Mouse (Mus musculus) heart, postnatal 25 days (tissue): ENCODE measurements around the gene Scfd2. TPM values are rescaled to one million over a fixed set of nuclear protein-coding genes. Genes with fewer than 3 reads are reported as not detected.

ENCODE experiments used
- DNase-seq: peaks from one replicate; pipeline ENCODE4 v3.0.0; 2022; ENCODE audit warnings: low spot score
- intact Hi-C: fragments of 180-260 bp; cut with DNase I; formaldehyde crosslinking; loops from one replicate; pipeline ENCODE4 v1.15.1; 2025
- total RNA-seq, 2 experiments: library from RNA; stranded (reverse); gene quantifications; 2 replicates each; pipeline ENCODE4 v1.2.3; 2021

The Scfd2 gene
- total RNA-seq, 2 experiments from 2014 or later, result 11.4 to 12.9 TPM

GRCm38 (mm10) chr5:74387143-74387886, 144.2 kb downstream of the Scfd2 start:
- intact Hi-C loops, result loop anchor here (5.0 kb wide), 2 partner anchors 70 to 145 kb away; partner anchors contain the start of gene Scfd2
- peak; percentile 29 for DNase-seq

GRCm38 (mm10) chr5:74380045-74380444, 151.5 kb downstream of the Scfd2 start:
- DNase-seq, result no peak
- intact Hi-C loops, result no loop called here

- intact Hi-C loops, result no loop called here
- no peak for DNase-seq
Observed at GRCm38 (mm10) chr5:74366710-74367101, 164.9 kb downstream of the Scfd2 start.

- intact Hi-C loops, result no loop called here
- DNase-seq, result no peak
Observed at GRCm38 (mm10) chr5:74365984-74366709, 165.4 kb downstream of the Scfd2 start.

- intact Hi-C loops, result no loop called here
- no peak for DNase-seq
Observed at GRCm38 (mm10) chr5:74365408-74365807, 166.2 kb downstream of the Scfd2 start.

GRCm38 (mm10) chr5:74363296-74363695, 168.3 kb downstream of the Scfd2 start:
- intact Hi-C loops, result no loop called here
- no peak for DNase-seq

GRCm38 (mm10) chr5:74361531-74361930, 170.0 kb downstream of the Scfd2 start:
- DNase-seq, result peak; percentile 16
- intact Hi-C loops, result no loop called here

- intact Hi-C loops, result no loop called here
- no peak for DNase-seq
Observed at GRCm38 (mm10) chr5:74358033-74358432, 173.5 kb downstream of the Scfd2 start.

- no peak for DNase-seq
- intact Hi-C loops, result no loop called here
Observed at GRCm38 (mm10) chr5:74355416-74356177, 176.0 kb downstream of the Scfd2 start.

GRCm38 (mm10) chr5:74350909-74351308, 180.7 kb downstream of the Scfd2 start:
- intact Hi-C loops, result no loop called here

GRCm38 (mm10) chr5:74348079-74348870, 183.3 kb downstream of the Scfd2 start:
- intact Hi-C loops, result no loop called here
- DNase-seq, result no peak

More at GRCm38 (mm10) chr5:74350909-74351308, 180.7 kb downstream of the Scfd2 start:
- no peak for DNase-seq

GRCm38 (mm10) chr5:74343045-74343444, 188.5 kb downstream of the Scfd2 start:
- intact Hi-C loops, result no loop called here
- DNase-seq, result no peak

- DNase-seq, result no peak
- intact Hi-C loops, result no loop called here
Observed at GRCm38 (mm10) chr5:74342557-74342956, 189.0 kb downstream of the Scfd2 start.

GRCm38 (mm10) chr5:74337491-74337890, 194.1 kb downstream of the Scfd2 start:
- intact Hi-C loops, result no loop called here
- DNase-seq, result no peak

- no peak for DNase-seq
Observed at GRCm38 (mm10) chr5:74336780-74337179, 194.8 kb downstream of the Scfd2 start.

GRCm38 (mm10) chr5:74333258-74333657, 198.3 kb downstream of the Scfd2 start:
- intact Hi-C loops, result no loop called here
- no peak for DNase-seq

More at GRCm38 (mm10) chr5:74336780-74337179, 194.8 kb downstream of the Scfd2 start:
- intact Hi-C loops, result no loop called here

- DNase-seq, result no peak
- intact Hi-C loops, result no loop called here
Observed at GRCm38 (mm10) chr5:74326228-74326627, 205.3 kb downstream of the Scfd2 start.

- intact Hi-C loops, result no loop called here
Observed at GRCm38 (mm10) chr5:74321010-74321746, 210.4 kb downstream of the Scfd2 start.

GRCm38 (mm10) chr5:74319551-74319950, 212.0 kb downstream of the Scfd2 start:
- DNase-seq, result no peak
- intact Hi-C loops, result loop anchor here (5.0 kb wide), 1 partner anchor 68 kb away; no protein-coding TSS in a partner anchor

More at GRCm38 (mm10) chr5:74321010-74321746, 210.4 kb downstream of the Scfd2 start:
- no peak for DNase-seq
